Mouse (Mus musculus) B cell, adult 2 months (primary cell): ENCODE data around the gene Mrpl51.
A peak's percentile ranks its signal among the peaks of the same experiment; 100 is the strongest.

Source experiments
- DNase-seq, 2 experiments: peaks; one replicate each; pipeline ENCODE4 v3.0.0; 2022

Gene Mrpl51

DNA sequence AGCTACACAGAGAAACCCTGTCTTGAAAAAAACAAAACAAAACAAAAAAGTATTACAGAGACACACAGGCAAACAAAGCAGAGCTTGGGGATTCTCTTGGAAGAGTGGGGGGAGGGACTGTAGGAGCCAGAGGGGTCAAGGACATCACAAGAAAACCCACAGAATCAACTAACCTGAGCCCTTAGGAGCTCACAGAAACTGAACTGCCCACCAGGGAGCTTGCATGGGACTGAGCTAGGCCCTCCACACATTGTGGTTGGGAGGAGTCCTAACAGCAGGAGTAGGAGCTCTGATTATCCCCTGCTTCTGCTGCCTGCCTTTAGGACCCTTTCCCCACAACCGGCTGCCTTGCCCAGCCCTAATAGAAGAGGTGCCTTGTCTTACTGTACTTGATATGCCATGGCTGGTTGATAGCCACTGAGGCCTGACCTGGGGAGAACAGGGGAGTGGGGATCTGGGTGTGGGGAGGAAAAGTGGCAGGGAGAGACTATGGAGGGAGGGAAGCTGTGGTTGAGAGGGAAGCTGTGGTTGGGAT is 4.0 kb downstream of the Mrpl51 start:
- DNase-seq, result no peak

GRCm38 (mm10) chr6:125196301-125196700 is 4.7 kb downstream of the Mrpl51 start:
- no peak for DNase-seq

DNA sequence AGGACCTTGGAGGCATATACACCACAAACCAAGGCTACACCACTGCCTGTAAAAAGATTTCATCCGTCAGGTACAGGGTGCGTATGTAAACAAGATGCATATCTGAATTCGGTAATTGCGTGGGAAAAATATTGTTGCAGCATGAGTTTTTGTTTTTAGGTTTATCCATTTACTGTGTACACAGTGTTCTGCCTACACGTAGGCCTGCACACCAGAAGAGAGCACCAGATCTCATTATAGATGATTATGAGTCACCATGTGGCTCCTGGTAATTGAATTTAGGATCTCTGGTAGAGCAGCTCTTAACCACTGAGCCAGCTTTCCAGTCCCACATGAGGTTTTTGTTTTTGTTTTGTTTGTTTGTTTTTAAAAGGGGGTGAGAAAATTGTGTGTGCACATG is 5.6 kb downstream of the Mrpl51 start:
- no peak for DNase-seq

- no peak for DNase-seq
These were observed 18.8 kb downstream of the Mrpl51 start for GRCm38 (mm10) chr6:125210436-125210835.

DNA sequence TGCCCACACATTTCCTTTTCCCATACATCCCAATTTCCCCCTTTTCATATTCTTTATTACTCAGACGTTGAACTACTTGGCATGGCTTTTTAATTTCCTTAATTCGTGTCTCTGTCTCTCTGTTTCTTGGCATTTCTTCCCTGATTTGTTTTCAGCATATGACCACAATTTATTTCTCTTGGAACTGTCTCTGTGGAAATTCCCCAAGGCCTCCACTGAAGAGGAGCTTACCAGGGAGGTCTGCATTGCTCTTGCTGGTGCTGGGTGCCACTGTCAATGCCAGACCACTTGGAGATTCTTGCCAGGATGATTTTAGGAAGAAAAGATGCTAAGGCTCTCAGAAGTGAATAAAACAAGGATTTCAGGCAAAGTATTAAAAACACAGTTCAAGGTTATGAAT is 21.0 kb downstream of the Mrpl51 start:
- no peak for DNase-seq

GRCm38 (mm10) chr6:125213129-125213528 is 21.5 kb downstream of the Mrpl51 start:
- DNase-seq, result no peak

DNA sequence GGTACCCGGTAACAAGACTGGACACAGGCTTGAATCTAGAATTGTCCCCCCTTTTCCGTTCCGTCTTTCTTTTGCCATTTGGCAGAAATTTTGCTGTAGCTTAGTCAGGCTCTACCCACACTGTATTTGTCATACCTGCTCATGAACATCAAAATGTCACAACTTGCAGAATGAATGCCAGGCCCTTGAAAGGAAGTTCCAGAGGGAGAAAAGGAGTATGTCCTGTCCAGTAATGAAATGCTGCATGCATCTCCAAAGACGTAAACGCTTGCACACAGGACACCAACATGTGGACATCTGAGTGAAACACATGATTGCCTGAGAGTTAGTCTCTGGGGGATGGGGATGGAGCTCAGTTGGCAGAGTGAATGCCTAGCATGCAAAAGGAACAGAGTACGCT is 22.1 kb downstream of the Mrpl51 start:
- DNase-seq, result no peak

DNA sequence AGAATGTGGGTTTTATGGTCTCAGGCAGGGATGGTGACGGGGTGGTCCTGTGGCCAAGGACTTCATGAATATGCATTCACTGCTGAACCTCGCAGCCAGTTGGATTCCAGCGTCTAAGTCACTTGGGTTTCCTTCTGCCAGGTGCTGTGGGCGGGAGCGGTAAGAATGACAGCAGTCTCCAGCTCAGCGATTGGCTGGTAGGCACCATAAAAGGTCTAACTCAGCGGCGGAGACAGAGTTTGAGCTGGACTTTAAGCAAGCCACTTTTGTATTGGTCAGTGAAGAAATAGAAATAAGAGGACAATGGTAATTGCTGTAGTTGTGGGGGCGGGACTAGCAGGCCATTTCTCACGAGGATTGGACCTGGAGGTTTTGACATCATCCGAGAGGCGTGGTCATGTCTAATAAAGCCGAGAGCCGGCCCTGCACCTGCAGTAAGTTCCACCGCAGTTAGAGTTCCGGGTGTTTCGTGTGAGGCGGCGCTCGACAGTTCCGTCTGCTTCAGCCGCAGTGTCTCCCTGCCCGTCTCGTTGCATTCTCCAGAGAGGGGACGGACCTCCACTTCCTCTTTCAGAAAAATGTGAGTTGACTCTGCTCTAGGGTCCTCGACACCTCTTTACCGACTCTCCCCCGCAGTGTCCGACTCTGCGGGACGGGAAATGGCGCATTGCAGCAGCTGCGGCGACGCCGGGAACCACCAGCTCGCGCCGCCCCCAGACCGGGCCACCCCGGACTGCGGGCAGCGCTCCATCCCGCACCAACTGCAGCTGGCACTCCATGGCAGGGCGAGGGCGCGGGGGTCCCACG is 23.8 kb downstream of the Mrpl51 start, which contains the start of gene Vamp1:
Gene Vamp1, plus strand, starts transcription at position 404 of the 807 bp plus-strand sequence.
- DNase-seq, result peak; percentile 94 to 97

DNA sequence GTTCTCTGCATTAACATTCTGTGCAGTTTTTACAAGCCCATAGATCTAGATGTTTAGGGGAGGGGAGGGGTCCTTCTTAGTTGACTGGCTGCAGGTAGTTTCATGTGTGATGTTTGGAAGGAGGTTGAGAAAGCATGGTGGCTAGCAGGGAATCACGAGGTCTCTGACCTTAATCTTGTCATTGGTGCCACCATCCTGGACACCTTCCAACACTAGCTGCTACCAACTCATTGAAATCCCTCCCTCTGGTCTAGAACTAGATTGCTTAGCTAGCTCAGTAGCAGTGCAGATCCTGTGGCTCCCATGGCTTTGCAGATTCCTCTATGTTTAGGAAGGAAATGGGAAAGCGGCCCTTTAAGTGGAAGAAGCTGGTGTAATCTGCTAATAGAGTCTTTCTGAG is 25.3 kb downstream of the Mrpl51 start:
- DNase-seq, result no peak

- no peak for DNase-seq
These were observed 26.3 kb downstream of the Mrpl51 start for GRCm38 (mm10) chr6:125217899-125218298.

DNA sequence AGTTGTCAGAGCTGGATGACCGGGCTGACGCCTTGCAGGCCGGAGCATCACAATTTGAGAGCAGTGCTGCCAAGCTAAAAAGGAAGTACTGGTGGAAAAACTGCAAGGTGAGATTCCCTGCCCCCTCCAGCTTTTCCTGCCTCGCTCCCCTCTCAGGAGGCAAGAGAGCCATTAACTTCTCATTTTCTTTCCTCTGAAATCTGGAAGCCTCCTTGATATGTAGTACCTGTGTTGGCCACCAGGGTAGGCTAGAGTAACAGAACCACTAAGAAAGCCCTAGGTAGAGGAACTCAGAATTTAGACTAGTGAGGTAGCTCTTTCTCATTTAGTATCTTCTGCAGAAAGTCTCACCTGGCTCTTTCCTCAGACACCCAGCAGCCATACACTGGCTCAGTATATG is 27.4 kb downstream of the Mrpl51 start:
- peak; percentile 79 to 82 for DNase-seq

- no peak for DNase-seq
These were observed 29.6 kb downstream of the Mrpl51 start for GRCm38 (mm10) chr6:125221115-125221745.

DNA sequence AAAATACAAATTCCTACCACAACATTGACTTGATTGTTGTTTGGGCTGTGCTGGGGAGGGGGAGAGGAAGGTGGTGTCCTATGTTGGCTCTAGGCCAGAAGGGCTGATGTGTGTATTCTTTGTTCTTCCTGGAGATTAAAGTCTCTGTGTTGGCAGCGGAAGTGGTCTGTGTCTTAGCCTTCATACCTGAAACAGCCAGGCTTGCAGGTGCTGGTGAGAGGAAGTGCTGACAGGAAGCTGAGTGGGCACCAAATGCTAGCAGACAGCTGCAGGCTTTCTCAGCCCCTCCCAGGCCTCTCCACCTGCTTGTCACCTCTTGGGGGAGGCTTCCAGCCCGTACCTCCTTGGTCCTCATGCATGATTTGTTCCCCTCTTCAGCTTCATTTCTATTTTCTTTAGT is 30.5 kb downstream of the Mrpl51 start:
- peak; percentile 74 to 77 for DNase-seq

DNA sequence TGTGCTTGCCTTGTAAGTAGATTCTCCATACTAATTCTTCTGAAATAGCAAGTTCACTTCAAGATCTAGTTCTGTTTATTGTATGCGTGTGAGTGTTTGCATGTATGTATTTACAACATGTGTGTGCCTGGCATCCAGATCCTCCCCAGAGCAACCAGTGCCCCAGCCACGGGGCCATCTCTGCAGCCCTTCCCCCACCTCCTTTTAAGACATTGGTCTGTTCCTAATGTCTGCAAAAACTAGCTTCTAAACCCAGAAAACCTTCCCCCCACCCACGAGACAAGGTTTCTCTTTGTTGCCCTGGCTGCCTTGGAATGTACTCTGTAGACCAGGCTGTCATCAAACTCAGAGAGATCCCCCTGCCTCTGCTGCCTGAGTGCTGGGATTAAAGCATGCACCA is 31.0 kb downstream of the Mrpl51 start:
- peak in 1 of 2 experiments; percentile 27 for DNase-seq

DNA sequence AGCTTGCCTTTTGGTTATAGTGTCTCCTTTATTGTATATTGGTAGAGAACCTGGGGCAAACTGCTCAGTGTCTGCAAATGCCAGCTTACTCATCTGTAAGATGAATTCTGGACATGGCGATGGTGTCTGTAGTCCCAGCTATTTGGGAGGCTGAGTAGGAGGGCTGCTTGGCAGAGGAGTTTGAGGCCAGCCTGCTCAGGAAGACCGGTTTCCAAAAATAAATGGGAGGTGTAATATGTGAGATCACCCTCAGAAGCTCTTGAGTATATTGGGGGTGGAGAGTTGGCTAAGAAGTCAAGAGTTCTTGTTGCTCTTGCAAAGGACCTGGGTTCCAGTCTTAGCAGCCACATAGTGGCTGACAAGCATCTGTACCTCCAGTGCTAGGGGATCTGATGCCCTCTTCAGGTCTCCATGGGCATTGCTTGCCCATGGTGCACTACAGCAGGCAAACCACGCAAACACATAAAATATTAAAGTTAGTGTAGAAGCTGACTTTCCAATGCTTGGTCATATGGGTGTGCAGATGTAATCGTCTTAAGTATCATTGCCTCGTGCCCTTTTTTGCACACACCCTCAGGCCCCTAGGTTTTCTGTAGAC is 34.0 kb downstream of the Mrpl51 start:
- DNase-seq, result peak; percentile 49 to 53

GRCm38 (mm10) chr6:125230571-125230970 is 39.0 kb downstream of the Mrpl51 start:
- DNase-seq, result no peak

DNA sequence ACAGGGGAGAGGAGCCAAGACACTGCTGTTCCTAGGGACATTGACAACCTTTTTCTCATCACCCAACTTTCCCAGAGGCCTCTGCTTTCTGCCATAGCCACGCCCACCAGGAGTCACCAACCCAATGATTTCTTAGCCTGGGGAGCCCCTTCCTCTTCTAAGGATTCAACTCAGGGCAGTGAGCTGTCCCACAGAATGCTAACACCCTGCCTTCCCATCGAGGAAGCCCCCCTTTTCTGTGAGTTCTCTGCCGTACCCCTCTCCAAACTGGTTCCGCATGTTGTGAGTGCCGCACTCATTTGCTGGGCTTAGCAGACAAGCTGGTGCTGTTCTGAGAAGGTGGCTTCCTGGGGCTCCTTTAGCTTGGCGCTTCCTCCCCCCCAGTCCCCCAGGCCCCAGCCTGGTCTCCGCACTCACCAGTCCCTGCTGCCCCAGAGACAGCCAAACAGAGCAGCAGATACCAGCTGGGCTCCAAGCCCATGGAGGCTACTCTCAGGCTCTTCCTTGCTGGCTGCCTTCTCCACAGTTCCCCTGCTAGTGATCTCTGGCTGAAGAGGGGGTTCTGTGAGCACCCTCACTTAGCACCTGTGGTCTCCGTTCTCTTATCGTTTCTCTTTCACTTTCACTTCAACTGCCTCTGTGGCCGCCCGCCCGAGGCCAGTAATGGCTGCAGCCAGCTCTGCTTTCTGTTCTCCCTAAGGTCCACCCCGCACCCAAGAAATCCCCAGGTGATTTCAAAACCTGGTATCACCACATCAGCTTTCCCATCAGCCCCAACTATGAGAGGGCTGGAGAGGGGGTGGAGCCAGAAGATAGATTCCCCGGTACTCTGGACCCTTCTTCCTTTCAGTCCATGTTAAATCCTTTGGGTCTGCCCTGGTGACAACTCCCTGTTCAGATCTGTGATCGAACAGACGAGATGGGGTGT is 39.8 kb downstream of the Mrpl51 start, which contains the start of gene Tapbpl:
Gene Tapbpl, minus strand, starts transcription at position 744 of the 928 bp plus-strand sequence.
- peak; percentile 75 for DNase-seq

DNA sequence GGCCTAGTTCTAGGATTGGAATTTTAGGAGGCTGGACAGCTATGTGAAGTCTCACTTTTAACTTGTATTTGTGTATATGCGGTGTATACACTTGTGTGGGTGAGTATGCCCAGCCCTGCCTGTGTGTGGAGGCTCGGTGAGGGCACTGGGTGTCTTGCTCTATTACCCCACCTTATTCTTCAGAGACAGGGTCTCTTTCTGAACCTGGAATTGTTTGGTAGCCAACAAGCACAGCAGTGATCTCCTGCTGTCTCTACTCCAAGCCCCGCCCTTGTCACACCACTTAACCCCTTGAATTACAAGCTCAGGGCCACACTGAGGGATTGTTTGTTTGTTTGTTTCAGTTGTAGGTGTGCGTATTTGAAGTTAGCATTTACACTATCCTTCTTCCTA is 40.4 kb downstream of the Mrpl51 start:
- DNase-seq, result no peak

GRCm38 (mm10) chr6:125232516-125232915 is 40.9 kb downstream of the Mrpl51 start:
- no peak for DNase-seq

DNA sequence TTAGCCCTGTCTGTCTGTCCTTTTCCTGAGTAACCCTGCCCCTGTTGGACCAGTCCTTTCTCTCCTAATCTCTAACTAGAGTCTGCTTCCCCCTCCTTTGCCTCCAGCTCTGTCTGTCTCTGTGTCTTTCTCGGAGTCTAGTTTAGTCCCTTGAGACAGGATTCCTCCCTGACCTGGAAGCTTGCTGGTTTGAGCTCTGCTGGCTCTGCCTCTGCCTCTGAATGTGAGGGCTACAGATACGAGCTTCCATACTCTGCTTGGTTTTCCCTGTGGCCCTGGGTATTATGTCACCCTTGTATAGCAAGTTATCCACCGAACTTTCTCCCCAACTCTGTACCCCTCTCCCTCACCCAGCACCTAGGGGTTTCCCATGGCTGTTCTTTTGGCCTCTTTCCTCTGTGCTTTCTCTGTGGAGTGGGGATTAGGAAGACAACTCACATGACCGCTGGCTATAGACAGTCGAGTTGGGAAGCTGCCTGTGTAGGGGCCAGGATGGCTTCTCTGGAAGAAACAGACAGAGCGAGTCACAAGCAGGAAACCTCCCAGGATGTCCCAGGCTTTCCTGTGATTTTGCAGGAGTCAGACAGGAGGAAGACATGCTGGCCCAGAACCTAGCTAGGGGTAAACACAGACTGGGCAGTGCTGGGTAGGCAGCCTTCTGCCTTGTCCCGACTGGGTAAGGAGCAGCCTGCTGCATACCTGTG is 42.4 kb downstream of the Mrpl51 start:
- DNase-seq, result no peak

- DNase-seq, result no peak
These were observed 42.9 kb downstream of the Mrpl51 start for GRCm38 (mm10) chr6:125234520-125234828.

- no peak for DNase-seq
These were observed 44.7 kb downstream of the Mrpl51 start for GRCm38 (mm10) chr6:125236341-125236740.
